Comparison of ENCODE assay signal across 8 mouse cellular contexts in genomic region chr8:79295276-79296105, GRCm38 (mm10). TPM values are rescaled to one million over a fixed set of nuclear protein-coding genes. Genes with fewer than 3 reads are reported as not detected.
DNase-seq lines count a peak whose midpoint lies in the region; ATAC-seq and TF ChIP-seq lines count a peak whose summit lies in the region.

No protein-coding gene starts in this region.

- no peaks in the 10 kb centered on the region for H3K27me3 ChIP-seq in spleen, adult 2 months (ENCODE audit: control insufficient read depth, insufficient read depth, low read length)
- H3K27me3 ChIP-seq in kidney, postnatal 0 days (ENCODE audit: insufficient read depth, low read length), result no peaks in the 10 kb centered on the region

- H3K27ac ChIP-seq in spleen, adult 2 months (ENCODE audit: insufficient read depth, low read length), result peak overlapping the region; percentile 88
- H3K27ac ChIP-seq in kidney, postnatal 0 days, result peak overlapping the region; percentile 97
- H3K27ac ChIP-seq in olfactory bulb, adult 2 months (ENCODE audit: insufficient read depth, low read depth, low read length), result 0 out of 2 replicates have a peak overlapping the region, but pooled peaks have one; percentile 5

- 0 out of 2 replicates have a peak, but pooled peaks cover 5% of the 10 kb centered on the region for H3K4me1 ChIP-seq in spleen, adult 2 months (ENCODE audit: control insufficient read depth, insufficient read depth, insufficient read length)
- 0 out of 2 replicates have a peak, but pooled peaks cover 9% of the 10 kb centered on the region for H3K4me1 ChIP-seq in kidney, postnatal 0 days (replicated peaks; ENCODE audit: insufficient read depth, low read length)
- H3K4me1 ChIP-seq in olfactory bulb, adult 2 months (ENCODE audit: control insufficient read depth, insufficient read depth, low read length), result peaks cover 4% of the 10 kb centered on the region

- 14% methylated on average over 18 of the region's 18 CpGs for WGBS in spleen, adult 2 months
- 12% methylated on average over 18 of the region's 18 CpGs for WGBS in kidney, postnatal 0 days
- 14% methylated on average over 18 of the region's 18 CpGs for WGBS in olfactory bulb, adult 2 months

- ATAC-seq in cerebellum, adult (ENCODE audit: insufficient number of reproducible peaks, low FRiP score, low TSS enrichment), result peak; percentile 15; the same call in 1 of the 2 replicates
- peak; percentile 57 for ATAC-seq in kidney, postnatal 0 days (replicated peaks; ENCODE audit: low FRiP score, low read depth)

- TF ChIP-seq POLR2A in spleen, adult 2 months (IDR thresholded peaks at IDR 0.05; ENCODE audit: low read depth, low read length), result no peak
- no peak for TF ChIP-seq POLR2A in olfactory bulb, adult 2 months (IDR thresholded peaks at IDR 0.05; ENCODE audit: insufficient read depth, low read depth, low read length)

- H3K4me2 ChIP-seq in kidney, postnatal 0 days (ENCODE audit: low read length), result peak overlapping the region; percentile 75

- DNase-seq in cerebellum, postnatal 25 days, result no peak
- no peak for DNase-seq in spleen, adult 2 months (ENCODE audit: low read depth in 1 of 2, low spot score in 2 of 2)
- no peak for DNase-seq in spleen, postnatal 4 days (ENCODE audit: low spot score in 2 of 2)
- DNase-seq in kidney, postnatal 0 days (ENCODE audit: low spot score), result peak; percentile 16
- no peak for DNase-seq in adrenal gland, adult (ENCODE audit: inconsistent age in 2 of 2, low spot score in 1 of 2)
- DNase-seq in frontal cortex, adult 2 months (ENCODE audit: extremely low spot score in 1 of 2, low spot score in 1 of 2), result no peak

- no peaks in the 10 kb centered on the region for H3K9me3 ChIP-seq in kidney, postnatal 0 days (replicated peaks; ENCODE audit: low read length)

- H3K4me3 ChIP-seq in spleen, adult 2 months (ENCODE audit: extremely low read depth, insufficient read depth, insufficient read length), result peak overlapping the region; percentile 74
- H3K4me3 ChIP-seq in kidney, postnatal 0 days (replicated peaks; ENCODE audit: low read depth, low read length), result peak overlapping the region; percentile 58
- peak overlapping the region; percentile 75 for H3K4me3 ChIP-seq in olfactory bulb, adult 2 months (ENCODE audit: insufficient read depth, low read depth, low read length)

- no peak for TF ChIP-seq CTCF in spleen, adult 2 months (IDR thresholded peaks at IDR 0.05; ENCODE audit: extremely low read depth, insufficient read depth, insufficient read length, insufficient replicate concordance)
- TF ChIP-seq CTCF in kidney, postnatal 0 days (IDR thresholded peaks at IDR 0.05; ENCODE audit: low read depth), result 0 out of 2 replicates have a peak, but pooled peaks have one; percentile 26
- TF ChIP-seq CTCF in olfactory bulb, adult 2 months (IDR thresholded peaks at IDR 0.05; ENCODE audit: insufficient read depth, low read depth, low read length), result no peak

- no peaks in the 10 kb centered on the region for H3K36me3 ChIP-seq in spleen, adult 2 months (ENCODE audit: control insufficient read depth, insufficient read depth, low read length)
- H3K36me3 ChIP-seq in kidney, postnatal 0 days (ENCODE audit: insufficient read depth, low read length), result no peaks in the 10 kb centered on the region

- peak overlapping the region; percentile 73 for H3K9ac ChIP-seq in kidney, postnatal 0 days (ENCODE audit: low read depth, low read length)

RNA-seq across cellular contexts. Expression of gene Mmaa, which starts 0.8 kb away (rescaled TPM):
- 1.6 and 2.4 TPM in 2 replicates for polyA plus RNA-seq in spleen, adult 2 months (2012; rRNA removed)
- polyA plus RNA-seq in kidney, postnatal 0 days (2015; fragmentation: Nextera tagmentation; extraction: Ambion mirVana), result 14.8 and 15.0 TPM in 2 replicates
- not detected in 2 replicates for polyA plus RNA-seq in olfactory bulb, adult 2 months (2012; ENCODE audit: insufficient read depth, insufficient read length, low replicate concordance, missing spikeins)
- polyA plus RNA-seq in frontal cortex, adult 2 months (2012; rRNA removed), result 30.9 and 33.3 TPM in 2 replicates

RNA-seq across cellular contexts. Expression of gene 1700011L22Rik, which starts 47.1 kb away (rescaled TPM):
- not detected in 2 replicates for polyA plus RNA-seq in spleen, adult 2 months (2012; rRNA removed)
- polyA plus RNA-seq in kidney, postnatal 0 days (2015; fragmentation: Nextera tagmentation; extraction: Ambion mirVana), result not detected in 2 replicates
- polyA plus RNA-seq in olfactory bulb, adult 2 months (2012; ENCODE audit: insufficient read depth, insufficient read length, low replicate concordance, missing spikeins), result not detected in 2 replicates
- polyA plus RNA-seq in frontal cortex, adult 2 months (2012; rRNA removed), result not detected in 2 replicates

Comparison
In these comparisons a context has a peak if more than half of its experiments do, and no peak if none do; other contexts are left out.
1. H3K27ac ChIP-seq: peak in every context shown above with its lines; median percentile 97 in kidney, postnatal 0 days; 88 in spleen, adult 2 months; 5 in olfactory bulb, adult 2 months.